Comparison of ENCODE assay signal across 8 mouse cellular contexts in the genomic region with DNA sequence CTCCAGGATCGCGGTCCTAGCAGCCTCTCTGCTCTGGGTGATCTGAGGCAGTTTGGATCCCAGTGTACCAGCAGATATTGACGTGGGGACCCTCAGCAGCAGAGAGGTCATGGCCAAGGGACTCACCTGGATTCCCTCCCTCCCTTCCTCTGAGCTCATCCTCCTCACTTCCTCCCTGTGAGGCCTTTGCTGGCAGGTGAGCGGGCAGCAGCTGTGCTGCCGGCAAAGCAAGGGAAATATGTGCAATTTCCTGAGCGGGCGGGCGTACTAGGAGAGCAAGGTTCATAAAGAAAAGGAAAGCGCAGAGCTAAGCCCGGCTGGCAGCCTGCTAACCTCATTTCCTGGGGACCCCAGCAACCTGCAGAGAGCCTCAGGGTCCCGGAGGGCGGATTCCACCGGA.
DNase-seq lines count a peak whose midpoint lies in the region; ATAC-seq lines count a peak whose summit lies in the region.

No protein-coding gene starts in this region.

- WGBS in forebrain, embryonic 13.5 days: 24% methylated on average over 13 of the region's 13 CpGs
- 26% methylated on average over 13 of the region's 13 CpGs for WGBS in hindbrain, embryonic 11.5 days
- WGBS in limb, embryonic 11.5 days: 9% methylated on average over 13 of the region's 13 CpGs

- peaks cover 28% of the 10 kb centered on the region for H3K4me1 ChIP-seq in forebrain, embryonic 13.5 days
- H3K4me1 ChIP-seq in hindbrain, embryonic 11.5 days (replicated peaks; ENCODE audit: control insufficient read depth, insufficient read depth, low read length): peaks cover 7% of the 10 kb centered on the region; the same call in 1 of the 2 replicates
- H3K4me1 ChIP-seq in limb, embryonic 11.5 days (ENCODE audit: control insufficient read depth, insufficient read depth, low read length): peaks cover 21% of the 10 kb centered on the region

- H3K4me2 ChIP-seq in forebrain, embryonic 13.5 days: peak overlapping the region; percentile 36
- no peak overlapping the region for H3K4me2 ChIP-seq in hindbrain, embryonic 11.5 days (replicated peaks; ENCODE audit: low read depth, low read length)
- peak overlapping the region; percentile 36; the same call in 1 of the 2 replicates for H3K4me2 ChIP-seq in limb, embryonic 11.5 days (ENCODE audit: low read depth, severe bottlenecking)

- no peak overlapping the region for H3K27ac ChIP-seq in forebrain, embryonic 13.5 days
- H3K27ac ChIP-seq in hindbrain, embryonic 11.5 days (ENCODE audit: low read depth, low read length): no peak overlapping the region
- 0 out of 2 replicates have a peak overlapping the region, but pooled peaks have one; percentile 30 for H3K27ac ChIP-seq in limb, embryonic 11.5 days (replicated peaks; ENCODE audit: low read depth, low read length)

- peak; percentile 2 for DNase-seq in 416B (ENCODE audit: low read depth)
- DNase-seq in adrenal gland, postnatal 36 days: peak; percentile 29 to 44
- DNase-seq in hindbrain, embryonic 11.5 days (ENCODE audit: low spot score): peak; percentile 40
- peak; percentile 64 for DNase-seq in limb, embryonic 11.5 days (ENCODE audit: low spot score)
- DNase-seq in skeletal muscle tissue, adult 2 months (ENCODE audit: low read depth, low spot score): peak; percentile 11
- DNase-seq in ovary, adult 18-20 months (ENCODE audit: low spot score): no peak
- DNase-seq in layer of hippocampus, adult 9-11 months: no peak

- ATAC-seq in forebrain, embryonic 13.5 days: 0 out of 2 replicates have a peak, but pooled peaks have one; percentile 28
- ATAC-seq in hindbrain, embryonic 11.5 days (ENCODE audit: low FRiP score): no peak
- no peak for ATAC-seq in limb, embryonic 11.5 days (ENCODE audit: insufficient number of reproducible peaks, low FRiP score, low TSS enrichment, low read depth)

- H3K9me3 ChIP-seq in forebrain, embryonic 13.5 days (replicated peaks): no peaks in the 10 kb centered on the region
- H3K9me3 ChIP-seq in hindbrain, embryonic 11.5 days (ENCODE audit: control insufficient read depth, low read length): no peaks in the 10 kb centered on the region
- H3K9me3 ChIP-seq in limb, embryonic 11.5 days (ENCODE audit: control insufficient read depth, low read length): no peaks in the 10 kb centered on the region

- no peak overlapping the region for H3K4me3 ChIP-seq in forebrain, embryonic 13.5 days
- no peak overlapping the region for H3K4me3 ChIP-seq in hindbrain, embryonic 11.5 days (ENCODE audit: low read depth, low read length)
- no peak overlapping the region for H3K4me3 ChIP-seq in limb, embryonic 11.5 days (ENCODE audit: low read depth, low read length)

- no peak overlapping the region for H3K9ac ChIP-seq in forebrain, embryonic 13.5 days
- no peak overlapping the region for H3K9ac ChIP-seq in hindbrain, embryonic 11.5 days (ENCODE audit: low read depth, low read length)
- H3K9ac ChIP-seq in limb, embryonic 11.5 days (ENCODE audit: low read length): peak overlapping the region; percentile 22; the same call in 1 of the 2 replicates

- no peaks in the 10 kb centered on the region for H3K36me3 ChIP-seq in forebrain, embryonic 13.5 days (ENCODE audit: poor library complexity, severe bottlenecking)
- no peaks in the 10 kb centered on the region for H3K36me3 ChIP-seq in hindbrain, embryonic 11.5 days (ENCODE audit: control insufficient read depth, insufficient read depth, low read length)
- H3K36me3 ChIP-seq in limb, embryonic 11.5 days (ENCODE audit: control insufficient read depth, insufficient read depth, low read length): no peaks in the 10 kb centered on the region

- peaks cover 7% of the 10 kb centered on the region; the same call in 1 of the 2 replicates for H3K27me3 ChIP-seq in forebrain, embryonic 13.5 days
- H3K27me3 ChIP-seq in hindbrain, embryonic 11.5 days (ENCODE audit: control insufficient read depth, insufficient read depth, low read length): peaks cover 3% of the 10 kb centered on the region
- H3K27me3 ChIP-seq in limb, embryonic 11.5 days (ENCODE audit: control insufficient read depth, insufficient read depth, low read length): 0 out of 2 replicates have a peak, but pooled peaks cover 11% of the 10 kb centered on the region

Comparison
In these comparisons a context has a peak if more than half of its experiments do, and no peak if none do; other contexts are left out.
1. DNase-seq: peak in 416B (single experiment), adrenal gland, postnatal 36 days (2 of 2), hindbrain, embryonic 11.5 days (single experiment), limb, embryonic 11.5 days (single experiment) and skeletal muscle tissue, adult 2 months (single experiment); none in ovary, adult 18-20 months (single experiment) and layer of hippocampus, adult 9-11 months (single experiment).